Mouse (Mus musculus) lung, embryonic 14.5 days (tissue): ENCODE measurements around the gene Sprtn. TPM values are rescaled to one million over a fixed set of nuclear protein-coding genes. Genes with fewer than 3 reads are reported as not detected.
A peak's percentile ranks its signal among the peaks of the same experiment; 100 is the strongest.

Source experiments
- ATAC-seq: fragments of 200-750 bp; cut with Nextera tagmentation; 2 replicates; pipeline ENCODE4 v1.8.0; 2017; ENCODE audit warnings: mild to moderate bottlenecking, moderate TSS enrichment, moderate library complexity; ENCODE audit not compliant: insufficient read depth
- DNase-seq: peaks from one replicate; pipeline ENCODE4 v3.0.0-alpha.2; 2015
- H3K27ac ChIP-seq: fragments of 300-500 bp; sonication (generic); 2 replicates; pipeline ENCODE4 v1.5.1; 2014; ENCODE audit warnings: low read depth, mild to moderate bottlenecking, moderate library complexity
- H3K27me3 ChIP-seq: fragments of 300-500 bp; sonication (generic); 2 replicates; pipeline ENCODE4 v1.6.1; 2014; ENCODE audit warnings: low read length, control low read depth; ENCODE audit not compliant: insufficient read depth
- H3K36me3 ChIP-seq: fragments of 300-500 bp; sonication (generic); 2 replicates; pipeline ENCODE4 v1.6.1; 2014; ENCODE audit warnings: control low read depth; ENCODE audit not compliant: insufficient read depth
- H3K4me1 ChIP-seq: fragments of 300-500 bp; sonication (generic); 2 replicates; pipeline ENCODE4 v1.6.1; 2014; ENCODE audit warnings: antibody characterized with exemption, control low read depth; ENCODE audit not compliant: insufficient read depth
- H3K4me2 ChIP-seq: fragments of 300-500 bp; sonication (generic); 2 replicates; pipeline ENCODE4 v1.6.1; 2014; ENCODE audit warnings: mild to moderate bottlenecking
- H3K4me3 ChIP-seq: fragments of 300-500 bp; sonication (generic); 2 replicates; pipeline ENCODE4 v1.5.1; 2014; ENCODE audit warnings: low read depth, low read length
- H3K9ac ChIP-seq: fragments of 300-500 bp; sonication (generic); 2 replicates; pipeline ENCODE4 v1.6.1; 2014
- H3K9me3 ChIP-seq: fragments of 300-500 bp; sonication (generic); 2 replicates; pipeline ENCODE4 v1.6.1; 2016; ENCODE audit warnings: low read depth, low read length, control low read depth
- CTCF ChIP-seq: IDR thresholded peaks from 2 replicates; pipeline ENCODE4 v1.5.1; 2016; ENCODE audit warnings: antibody characterized with exemption, low read depth
- WGBS: fragments of 180-500 bp; shearing (Covaris S2); extraction: QIAGEN DNeasy Blood & Tissue Kit; methylation state at CpG from one replicate; pipeline ENCODE4 v1.1.7; 2014; 5-methylcytosine and 5-hydroxymethylcytosine counted together
- polyA plus RNA-seq: library from polyadenylated mRNA; unstranded; fragments of >200 nt; fragmentation: Nextera tagmentation; extraction: Ambion mirVana; gene quantifications from 2 replicates; pipeline ENCODE4 v1.2.1, GENCODE M21; 2014

Sprtn gene
- polyA plus RNA-seq, 1 experiment from 2014 or later, result 10.1 TPM

GRCm38 (mm10) chr8:124878946-124879526, 18.6 kb upstream of the Sprtn start:
- no peak overlapping the region for H3K9ac ChIP-seq
- no peak overlapping the region for H3K4me3 ChIP-seq
- H3K36me3 ChIP-seq, result peaks cover 91% of the 10 kb centered on the region
- DNase-seq, result no peak
- no peak for TF ChIP-seq CTCF
- H3K9me3 ChIP-seq, result no peaks in the 10 kb centered on the region
- no peaks in the 10 kb centered on the region for H3K4me1 ChIP-seq
- WGBS, result 61% methylated on average over 10 of the region's 10 CpGs
- H3K4me2 ChIP-seq, result no peak overlapping the region
- no peak overlapping the region for H3K27ac ChIP-seq
- no peaks in the 10 kb centered on the region for H3K27me3 ChIP-seq
- ATAC-seq, result no peak

GRCm38 (mm10) chr8:124888385-124888784, 9.3 kb upstream of the Sprtn start:
- no peaks in the 10 kb centered on the region for H3K27me3 ChIP-seq
- no peaks in the 10 kb centered on the region for H3K4me1 ChIP-seq
- WGBS, result 93% methylated on average over 5 of the region's 5 CpGs
- peaks cover 84% of the 10 kb centered on the region for H3K36me3 ChIP-seq
- no peak for DNase-seq
- H3K4me3 ChIP-seq, result no peak overlapping the region
- no peak; the same call in 1 of the 2 replicates for TF ChIP-seq CTCF
- no peaks in the 10 kb centered on the region; the same call in 1 of the 2 replicates for H3K9me3 ChIP-seq
- no peak overlapping the region for H3K9ac ChIP-seq
- no peak overlapping the region for H3K4me2 ChIP-seq
- no peak overlapping the region for H3K27ac ChIP-seq
- ATAC-seq, result no peak

GRCm38 (mm10) chr8:124892596-124892995, 5.1 kb upstream of the Sprtn start:
- TF ChIP-seq CTCF, result no peak
- no peak overlapping the region for H3K9ac ChIP-seq
- H3K27me3 ChIP-seq, result no peaks in the 10 kb centered on the region
- H3K4me1 ChIP-seq, result no peaks in the 10 kb centered on the region
- H3K4me3 ChIP-seq, result no peak overlapping the region
- H3K9me3 ChIP-seq, result no peaks in the 10 kb centered on the region; the same call in 1 of the 2 replicates
- WGBS, result 69% methylated on average over 3 of the region's 3 CpGs
- ATAC-seq (no peak), DNase-seq (no peak)
- no peak overlapping the region for H3K27ac ChIP-seq
- H3K4me2 ChIP-seq, result no peak overlapping the region
- peaks cover 65% of the 10 kb centered on the region for H3K36me3 ChIP-seq

GRCm38 (mm10) chr8:124896010-124896631, 1.6 kb upstream of the Sprtn start:
- H3K4me3 ChIP-seq, result peak overlapping the region; percentile 92
- ATAC-seq, result peak; percentile 2; the same call in 1 of the 2 replicates
- no peaks in the 10 kb centered on the region for H3K27me3 ChIP-seq
- H3K4me2 ChIP-seq, result peak overlapping the region; percentile 98
- DNase-seq, result peak; percentile 64
- TF ChIP-seq CTCF, result no peak
- H3K9ac ChIP-seq, result peak overlapping the region; percentile 79
- WGBS, result 60% methylated on average over 26 of the region's 26 CpGs
- peaks cover 7% of the 10 kb centered on the region for H3K4me1 ChIP-seq
- H3K27ac ChIP-seq, result peak overlapping the region; percentile 4; the same call in 1 of the 2 replicates
- no peaks in the 10 kb centered on the region for H3K9me3 ChIP-seq
- H3K36me3 ChIP-seq, result peaks cover 45% of the 10 kb centered on the region

- peak overlapping the region; percentile 79 for H3K9ac ChIP-seq
- H3K27ac ChIP-seq, result peak overlapping the region; percentile 81
- H3K4me3 ChIP-seq, result peak overlapping the region; percentile 92
- TF ChIP-seq CTCF, result peak; percentile 71
- H3K36me3 ChIP-seq, result peaks cover 43% of the 10 kb centered on the region
- H3K4me2 ChIP-seq, result peak overlapping the region; percentile 98
- H3K27me3 ChIP-seq, result no peaks in the 10 kb centered on the region
- DNase-seq (peak; percentile 81), ATAC-seq (peak; percentile 61)
- H3K4me1 ChIP-seq, result peaks cover 7% of the 10 kb centered on the region
- H3K9me3 ChIP-seq, result no peaks in the 10 kb centered on the region
- under 1% methylated on average over 55 of the region's 60 CpGs for WGBS
These were observed 877 bp upstream of the Sprtn start for GRCm38 (mm10) chr8:124896632-124897385.

GRCm38 (mm10) chr8:124898251-124898905, 692 bp downstream of the Sprtn start:
- DNase-seq, result no peak
- peaks cover 58% of the 10 kb centered on the region for H3K36me3 ChIP-seq
- no peaks in the 10 kb centered on the region for H3K27me3 ChIP-seq
- no peak for ATAC-seq
- H3K9ac ChIP-seq, result peak overlapping the region; percentile 79
- H3K4me1 ChIP-seq, result peaks cover 7% of the 10 kb centered on the region
- no peak for TF ChIP-seq CTCF
- WGBS, result 4% methylated on average over 31 of the region's 31 CpGs
- H3K9me3 ChIP-seq, result no peaks in the 10 kb centered on the region
- no peak overlapping the region for H3K27ac ChIP-seq
- H3K4me3 ChIP-seq, result peak overlapping the region; percentile 92
- H3K4me2 ChIP-seq, result peak overlapping the region; percentile 98
